19 mouse cellular contexts compared by ENCODE assay signal in the genomic region with DNA sequence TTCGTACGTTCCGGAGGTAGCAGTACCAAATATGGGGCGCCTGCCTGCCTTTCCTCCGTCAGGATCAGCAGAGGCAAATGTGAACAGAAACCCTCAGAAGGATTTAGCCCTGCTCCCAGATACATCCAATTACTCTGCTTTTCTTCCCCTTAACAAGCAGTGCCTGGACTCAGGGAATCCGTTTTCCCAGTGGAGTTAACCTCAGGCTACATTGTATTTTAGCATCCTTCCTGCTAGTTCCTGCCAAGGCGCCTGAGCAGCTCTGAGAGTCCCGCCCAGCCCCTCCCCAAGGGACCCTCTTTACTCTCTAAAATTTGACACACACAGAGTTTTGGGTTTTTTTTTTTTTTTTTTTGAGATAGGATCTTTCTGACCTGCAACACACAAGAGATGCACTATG. TPM values are rescaled to one million over a fixed set of nuclear protein-coding genes. Genes with fewer than 3 reads are reported as not detected.
A peak's percentile ranks its signal among the peaks of the same experiment; 100 is the strongest.
DNase-seq lines count a peak whose midpoint lies in the region; ATAC-seq and TF ChIP-seq lines count a peak whose summit lies in the region.
"Had no signal": no experiment of that assay in that cellular context is flagged by ENCODE, and none has a peak within 500 bp of the region (broad histone marks: within the 10 kb centered on the region; RNA-seq: fewer than 3 reads in every experiment).

No protein-coding gene starts in this region.

- intact Hi-C loops in heart, postnatal 14 days (cut with DNase I): no loop called here

- no peak for TF ChIP-seq EP300 in heart, postnatal 0 days (IDR thresholded peaks at IDR 0.05; ENCODE audit: low read depth)

- no peak overlapping the region for H3K9ac ChIP-seq in heart, postnatal 0 days (replicated peaks; ENCODE audit: low read depth, low read length)
- H3K9ac ChIP-seq in midbrain, postnatal 0 days (replicated peaks; ENCODE audit: low read length, poor library complexity, severe bottlenecking): no peak overlapping the region
- H3K9ac ChIP-seq: embryonic facial prominence, embryonic 15.5 days; heart, embryonic 13.5 days; liver, embryonic 13.5 days; neural tube, embryonic 15.5 days; stomach, embryonic 15.5 days had no signal

- H3K36me3 ChIP-seq in heart, postnatal 0 days (replicated peaks; ENCODE audit: control insufficient read depth, insufficient read depth, low read length): no peaks in the 10 kb centered on the region
- H3K36me3 ChIP-seq in megakaryocyte, embryonic 14.5 days (replicated peaks; ENCODE audit: low read length): no peaks in the 10 kb centered on the region
- no peaks in the 10 kb centered on the region for H3K36me3 ChIP-seq in midbrain, postnatal 0 days (ENCODE audit: insufficient read depth, low read length)
- H3K36me3 ChIP-seq: embryonic facial prominence, embryonic 15.5 days; heart, embryonic 13.5 days; hindbrain, embryonic 10.5 days; liver, embryonic 13.5 days; neural tube, embryonic 15.5 days; stomach, embryonic 15.5 days had no signal

- DNase-seq in heart, postnatal 0 days (ENCODE audit: low spot score): peak; percentile 42
- DNase-seq in heart, postnatal 14 days: no peak
- no peak for DNase-seq in midbrain, postnatal 0 days (ENCODE audit: low spot score)
- no peak for DNase-seq in urinary bladder, adult 18-20 months (ENCODE audit: low spot score in 2 of 2)
- DNase-seq: adrenal gland, adult 2 months; cerebellum, adult 9-11 months; kidney, postnatal 4 days; liver, embryonic 13.5 days; spleen, adult 18-20 months had no signal

- TF ChIP-seq CTCF in heart, postnatal 0 days (IDR thresholded peaks at IDR 0.05; ENCODE audit: low read depth): no peak
- no peak for TF ChIP-seq CTCF in midbrain, postnatal 0 days (IDR thresholded peaks at IDR 0.05)

- ATAC-seq in heart, postnatal 0 days (ENCODE audit: insufficient read depth, low read depth): no peak
- ATAC-seq in megakaryocyte, adult 5-6 weeks (ENCODE audit: poor library complexity, severe bottlenecking): no peak
- no peak for ATAC-seq in midbrain, postnatal 0 days (ENCODE audit: low FRiP score)

- peaks cover 7% of the 10 kb centered on the region for H3K4me1 ChIP-seq in heart, postnatal 0 days (ENCODE audit: control insufficient read depth, insufficient read depth)
- H3K4me1 ChIP-seq in megakaryocyte, embryonic 14.5 days: peaks cover 27% of the 10 kb centered on the region
- H3K4me1 ChIP-seq in brown adipose tissue, adult 24 weeks (ENCODE audit: control insufficient read depth, insufficient read depth, insufficient read length, low read length): no peaks in the 10 kb centered on the region
- no peaks in the 10 kb centered on the region for H3K4me1 ChIP-seq in midbrain, postnatal 0 days (ENCODE audit: insufficient read depth, low read length)
- H3K4me1 ChIP-seq: neural tube, embryonic 15.5 days; stomach, embryonic 15.5 days had no signal

- 0 out of 2 replicates have a peak overlapping the region, but pooled peaks have one; percentile 52 for H3K27ac ChIP-seq in heart, postnatal 0 days (ENCODE audit: low read depth)
- peak overlapping the region; percentile 71 for H3K27ac ChIP-seq in brown adipose tissue, adult 24 weeks (replicated peaks; ENCODE audit: low read depth, low read length)
- H3K27ac ChIP-seq in midbrain, postnatal 0 days (ENCODE audit: low read depth, low read length): peak overlapping the region; percentile 55; the same call in 1 of the 2 replicates
- H3K27ac ChIP-seq: embryonic facial prominence, embryonic 15.5 days; heart, embryonic 13.5 days; hindbrain, embryonic 10.5 days; liver, embryonic 13.5 days; neural tube, embryonic 15.5 days; stomach, embryonic 15.5 days had no signal

- no peaks in the 10 kb centered on the region for H3K9me3 ChIP-seq in heart, postnatal 0 days (replicated peaks; ENCODE audit: control insufficient read depth, low read length)
- H3K9me3 ChIP-seq in megakaryocyte, embryonic 14.5 days: peaks cover 6% of the 10 kb centered on the region
- H3K9me3 ChIP-seq in midbrain, postnatal 0 days (ENCODE audit: low read length): no peaks in the 10 kb centered on the region
- H3K9me3 ChIP-seq: embryonic facial prominence, embryonic 15.5 days; heart, embryonic 13.5 days; liver, embryonic 13.5 days; neural tube, embryonic 15.5 days; stomach, embryonic 15.5 days had no signal

- 63% methylated on average over 8 of the region's 8 CpGs for WGBS in heart, postnatal 0 days
- 51% methylated on average over 8 of the region's 8 CpGs for WGBS in midbrain, postnatal 0 days

- no peaks in the 10 kb centered on the region for H3K27me3 ChIP-seq in heart, postnatal 0 days (ENCODE audit: control insufficient read depth, insufficient read depth, low read length)
- H3K27me3 ChIP-seq in megakaryocyte, embryonic 14.5 days (replicated peaks): peaks cover 87% of the 10 kb centered on the region
- H3K27me3 ChIP-seq in midbrain, postnatal 0 days (ENCODE audit: insufficient read depth, low read length): no peaks in the 10 kb centered on the region
- H3K27me3 ChIP-seq: embryonic facial prominence, embryonic 15.5 days; liver, embryonic 13.5 days; neural tube, embryonic 15.5 days; stomach, embryonic 15.5 days had no signal

- no peak overlapping the region for H3K4me2 ChIP-seq in heart, postnatal 0 days (ENCODE audit: low read depth, low read length)
- no peak overlapping the region for H3K4me2 ChIP-seq in midbrain, postnatal 0 days (ENCODE audit: low read depth, low read length, poor library complexity, severe bottlenecking)
- H3K4me2 ChIP-seq: embryonic facial prominence, embryonic 15.5 days; heart, embryonic 13.5 days; liver, embryonic 13.5 days; neural tube, embryonic 15.5 days; stomach, embryonic 15.5 days had no signal

- H3K4me3 ChIP-seq in heart, postnatal 0 days (ENCODE audit: low read depth, low read length): no peak overlapping the region
- peak overlapping the region; percentile 83 for H3K4me3 ChIP-seq in megakaryocyte, embryonic 14.5 days (replicated peaks)
- peak overlapping the region; percentile 60 for H3K4me3 ChIP-seq in brown adipose tissue, adult 24 weeks (ENCODE audit: insufficient read depth, low read depth, low read length)
- H3K4me3 ChIP-seq in midbrain, postnatal 0 days (ENCODE audit: low read depth, low read length): no peak overlapping the region
- H3K4me3 ChIP-seq: embryonic facial prominence, embryonic 15.5 days; heart, embryonic 13.5 days; hindbrain, embryonic 10.5 days; liver, embryonic 13.5 days; myocyte; neural tube, embryonic 15.5 days; stomach, embryonic 15.5 days had no signal

RNA-seq across cellular contexts. Expression of a gene that starts 11.1 kb away (rescaled TPM):
- total RNA-seq in heart, postnatal 0 days (2014; rRNA removed; ENCODE audit: low replicate concordance): 1.0 and 4.5 TPM in 2 replicates
- polyA plus RNA-seq in heart, postnatal 0 days (2015; fragmentation: Nextera tagmentation; extraction: Ambion mirVana): 3.5 and 3.9 TPM in 2 replicates
- 1 to 10 TPM; 4.1 to 4.5 TPM for total RNA-seq in heart, postnatal 14 days (2021)
- 7.0 and 20.0 TPM in 2 replicates for polyA plus RNA-seq in megakaryocyte, embryonic 14.5 days (2012; ENCODE audit: insufficient read depth, low replicate concordance)
- total RNA-seq in megakaryocyte, adult 5-6 weeks (2015): 32.8 and 34.2 TPM in 2 replicates
- total RNA-seq in megakaryocyte, adult 5-6 weeks (2017): 12.0 and 12.9 TPM in 2 replicates
- polyA plus RNA-seq in brown adipose tissue, adult 24 weeks (2012; ENCODE audit: insufficient read depth, insufficient read length, missing spikeins): 3.7 and 4.5 TPM in 2 replicates
- total RNA-seq in midbrain, postnatal 0 days (2014; rRNA removed): 2.0 and 4.3 TPM in 2 replicates
- 2.7 and 3.3 TPM in 2 replicates for polyA plus RNA-seq in midbrain, postnatal 0 days (2015; fragmentation: Nextera tagmentation; extraction: Ambion mirVana)
- total RNA-seq: granulocyte monocyte progenitor cell, adult 5-6 weeks had no signal

RNA-seq across cellular contexts. Expression of a gene that starts 31.5 kb away (rescaled TPM):
- 28.4 and 42.3 TPM in 2 replicates for total RNA-seq in heart, postnatal 0 days (2014; rRNA removed; ENCODE audit: low replicate concordance)
- polyA plus RNA-seq in heart, postnatal 0 days (2015; fragmentation: Nextera tagmentation; extraction: Ambion mirVana): 2.6 and 2.8 TPM in 2 replicates
- total RNA-seq in heart, postnatal 14 days (2021): 10 to 100 TPM; 30.3 to 31.6 TPM
- 1.3 TPM in 2 replicates for polyA plus RNA-seq in megakaryocyte, embryonic 14.5 days (2012; ENCODE audit: insufficient read depth, low replicate concordance)
- 0.09 and 0.21 TPM in 2 replicates for total RNA-seq in megakaryocyte, adult 5-6 weeks (2015)
- total RNA-seq in megakaryocyte, adult 5-6 weeks (2017): 0.12 TPM in 1 of 2 replicates, not detected in the other
- 2.5 and 3.3 TPM in 2 replicates for polyA plus RNA-seq in brown adipose tissue, adult 24 weeks (2012; ENCODE audit: insufficient read depth, insufficient read length, missing spikeins)
- total RNA-seq in midbrain, postnatal 0 days (2014; rRNA removed): 77.6 and 89.1 TPM in 2 replicates
- polyA plus RNA-seq in midbrain, postnatal 0 days (2015; fragmentation: Nextera tagmentation; extraction: Ambion mirVana): 16.3 and 16.7 TPM in 2 replicates
- total RNA-seq: granulocyte monocyte progenitor cell, adult 5-6 weeks had no signal

RNA-seq across cellular contexts. Expression of a gene that starts 49.3 kb away (rescaled TPM):
- total RNA-seq in heart, postnatal 0 days (2014; rRNA removed; ENCODE audit: low replicate concordance): 8.0 and 12.9 TPM in 2 replicates
- polyA plus RNA-seq in heart, postnatal 0 days (2015; fragmentation: Nextera tagmentation; extraction: Ambion mirVana): 3.0 and 3.8 TPM in 2 replicates
- total RNA-seq in heart, postnatal 14 days (2021): 10 to 100 TPM; 20.6 to 22.1 TPM
- polyA plus RNA-seq in megakaryocyte, embryonic 14.5 days (2012; ENCODE audit: insufficient read depth, low replicate concordance): 2.4 TPM in 1 of 2 replicates, not detected in the other
- total RNA-seq in megakaryocyte, adult 5-6 weeks (2015): 1.6 and 2.1 TPM in 2 replicates
- total RNA-seq in megakaryocyte, adult 5-6 weeks (2017): 3.6 and 3.7 TPM in 2 replicates
- 7.1 and 8.0 TPM in 2 replicates for polyA plus RNA-seq in brown adipose tissue, adult 24 weeks (2012; ENCODE audit: insufficient read depth, insufficient read length, missing spikeins)
- total RNA-seq in midbrain, postnatal 0 days (2014; rRNA removed): 0.44 and 0.85 TPM in 2 replicates
- polyA plus RNA-seq in midbrain, postnatal 0 days (2015; fragmentation: Nextera tagmentation; extraction: Ambion mirVana): 0.16 and 0.28 TPM in 2 replicates

Comparison
In these comparisons a context has a peak if more than half of its experiments do, and no peak if none do; other contexts are left out.
1. H3K4me3 ChIP-seq: peak in megakaryocyte, embryonic 14.5 days (single experiment) and brown adipose tissue, adult 24 weeks (single experiment); none in heart, postnatal 0 days (single experiment) and midbrain, postnatal 0 days (single experiment).
2. RNA of a gene that starts 31.5 kb away (total RNA-seq): 77.6 to 89.1 TPM in midbrain, postnatal 0 days, 30.3 to 31.6 TPM in heart, postnatal 14 days and 28.4 to 42.3 TPM in heart, postnatal 0 days; 0.09 to 0.21 TPM in megakaryocyte, adult 5-6 weeks; every median in the first group is over 10 times any median in the second.
3. Peak in every context shown above with its lines, with median percentiles within 50 percentile points of each other: H3K27ac ChIP-seq.